Mouse (Mus musculus): ENCODE data around the gene Samd4b.

GRCm38 (mm10) chr7:28383606-28384005 is 214.3 kb downstream of the Samd4b start:
- TF ChIP-seq CTCF (IDR thresholded peaks at IDR 0.05; ENCODE audit: borderline replicate concordance, insufficient read depth, low read depth, low read length) (no peak), POLR2A (IDR thresholded peaks at IDR 0.05; ENCODE audit: borderline replicate concordance, insufficient read depth, low read length) (no peak)
